Mouse (Mus musculus): ENCODE results near the gene Cdcp2. TPM values are rescaled to one million over a fixed set of nuclear protein-coding genes. Genes with fewer than 3 reads are reported as not detected.

Cdcp2 gene
- polyA plus RNA-seq (2015; fragmentation: Nextera tagmentation; extraction: Ambion mirVana) = not detected in 2 replicates

- Histone ChIP-seq H3K4me1 (peaks cover 15% of the 10 kb centered on the region), H3K9me3 (replicated peaks) (no peaks in the 10 kb centered on the region), H3K27ac (replicated peaks) (no peak within 1 kb of the TSS), H3K4me3 (replicated peaks) (no peak within 1 kb of the TSS), H3K36me3 (no peaks in the 10 kb centered on the region), H3K4me2 (no peak within 1 kb of the TSS), H3K27me3 (replicated peaks) (no peaks in the 10 kb centered on the region), H3K9ac (replicated peaks) (no peak within 1 kb of the TSS)
- 27% methylated on average over 16 of the region's 16 CpGs for WGBS
- no peak for ATAC-seq (ENCODE audit: low FRiP score)
Measured at GRCm38 (mm10) chr4:107096841-107097373, at the start of gene Cdcp2. TSS of gene Cdcp2 (plus strand) at chr4:107096891.

DNA sequence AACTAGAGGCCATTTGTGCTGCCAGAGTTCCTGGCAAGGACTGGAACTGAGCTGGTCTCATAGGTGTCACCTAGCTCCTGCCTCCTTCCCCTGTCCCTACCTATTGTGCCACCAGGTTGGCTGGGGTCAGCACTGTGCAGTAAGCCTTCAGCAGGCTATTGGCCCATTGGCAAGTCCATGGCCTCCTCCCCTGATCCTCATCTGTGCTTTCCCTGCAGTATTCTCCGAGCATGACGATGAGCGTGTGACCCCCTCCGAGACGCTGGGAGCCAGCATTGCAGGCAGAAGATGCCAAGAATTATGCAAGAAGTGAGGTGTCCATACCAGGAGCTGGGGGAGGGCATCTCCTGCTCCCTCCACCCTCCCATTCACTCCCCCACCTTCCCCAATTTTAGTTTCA is 48.9 kb upstream of the Cdcp2 start:
- Histone ChIP-seq H3K9me3 (replicated peaks) (no peaks in the 10 kb centered on the region), H3K27ac (replicated peaks) (no peak overlapping the region), H3K4me2 (no peak overlapping the region), H3K4me3 (replicated peaks) (no peak overlapping the region), H3K9ac (replicated peaks) (no peak overlapping the region), H3K36me3 (peaks cover 52% of the 10 kb centered on the region), H3K4me1 (0 out of 2 replicates have a peak, but pooled peaks cover under 1% of the 10 kb centered on the region), H3K27me3 (replicated peaks) (no peaks in the 10 kb centered on the region)
- ATAC-seq (ENCODE audit: low FRiP score) = no peak
- WGBS = 87% methylated on average over 5 of the region's 5 CpGs

DNA sequence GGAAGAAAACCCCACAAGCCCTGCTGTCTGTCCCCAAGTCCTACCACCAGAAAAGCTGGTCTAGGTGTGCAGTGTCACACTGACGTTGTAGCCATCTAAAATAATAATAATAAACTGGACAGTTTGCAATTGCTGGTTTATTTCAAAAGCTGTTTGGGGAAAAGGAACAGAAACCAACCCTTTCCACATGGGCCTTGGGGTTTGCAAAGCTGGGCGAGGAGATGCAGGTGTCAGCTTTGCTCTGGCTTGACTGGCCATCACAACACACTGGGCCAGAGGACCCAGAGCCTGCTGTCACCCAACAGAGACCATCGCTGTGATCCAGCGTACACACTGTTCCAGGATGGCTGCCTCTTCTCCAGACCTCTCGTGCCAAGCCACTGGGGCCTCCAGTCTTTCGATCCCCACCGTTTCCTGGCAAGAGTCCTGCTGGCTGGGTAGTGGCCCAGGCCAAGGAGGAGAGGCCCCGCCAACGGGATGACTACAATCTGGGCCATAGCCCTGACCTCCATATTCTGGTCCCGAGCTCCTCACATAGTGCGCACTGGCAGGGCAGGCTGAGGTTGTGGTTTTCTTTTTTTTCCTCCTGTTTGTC is 48.0 kb upstream of the Cdcp2 start:
- peaks cover 49% of the 10 kb centered on the region for H3K36me3 ChIP-seq
- no peak overlapping the region for H3K9ac ChIP-seq (replicated peaks)
- ATAC-seq (ENCODE audit: low FRiP score) = no peak
- H3K9me3 ChIP-seq (replicated peaks) = no peaks in the 10 kb centered on the region
- no peak overlapping the region for H3K4me3 ChIP-seq (replicated peaks)
- H3K27me3 ChIP-seq (replicated peaks) = no peaks in the 10 kb centered on the region
- H3K4me2 ChIP-seq = no peak overlapping the region
- whole genome bisulfite sequencing = 80% methylated on average over 11 of the region's 11 CpGs
- H3K27ac ChIP-seq (replicated peaks) = no peak overlapping the region
- 0 out of 2 replicates have a peak, but pooled peaks cover 3% of the 10 kb centered on the region for H3K4me1 ChIP-seq

- ATAC-seq (ENCODE audit: low FRiP score) = no peak
- Histone ChIP-seq H3K9me3 (replicated peaks) (no peaks in the 10 kb centered on the region), H3K27me3 (replicated peaks) (no peaks in the 10 kb centered on the region), H3K27ac (replicated peaks) (no peak overlapping the region), H3K4me2 (no peak overlapping the region), H3K9ac (replicated peaks) (no peak overlapping the region), H3K36me3 (peaks cover 34% of the 10 kb centered on the region), H3K4me3 (replicated peaks) (no peak overlapping the region), H3K4me1 (0 out of 2 replicates have a peak, but pooled peaks cover 3% of the 10 kb centered on the region)
- WGBS = 38% methylated on average over 4 of the region's 4 CpGs
Measured at GRCm38 (mm10) chr4:107051889-107052288, 44.8 kb upstream of the Cdcp2 start.

DNA sequence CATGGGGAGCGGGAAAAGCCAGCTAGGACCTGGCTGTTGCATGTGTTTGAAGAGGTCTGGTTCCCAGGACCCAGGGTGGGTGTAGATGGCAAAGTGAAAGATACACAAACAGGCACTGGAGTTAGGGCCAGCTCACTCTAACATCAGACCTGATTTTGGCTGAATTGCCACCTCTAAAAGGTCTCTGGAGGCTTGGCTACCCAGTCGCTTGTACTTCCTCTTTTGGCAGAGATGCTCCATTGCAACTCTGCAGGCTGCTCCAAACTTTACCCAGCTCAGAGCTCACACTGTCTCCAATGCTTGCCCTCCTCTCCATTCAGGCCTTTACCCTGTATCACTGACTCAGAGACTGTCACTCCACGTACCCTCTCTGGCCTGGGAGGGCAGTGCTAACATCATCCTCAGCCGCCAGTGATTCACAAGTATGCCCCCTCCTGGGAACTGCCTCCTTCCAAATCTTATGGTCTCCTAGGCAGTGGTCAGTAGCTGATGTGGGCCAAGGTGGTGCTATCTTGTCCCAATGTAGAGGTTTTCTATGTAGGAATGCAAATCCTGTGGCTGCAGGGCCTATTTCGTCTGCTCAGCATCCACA is 43.6 kb upstream of the Cdcp2 start:
- ATAC-seq (ENCODE audit: low FRiP score) = no peak
- H3K27ac ChIP-seq (replicated peaks) = no peak overlapping the region; the same call in 1 of the 2 replicates
- H3K4me3 ChIP-seq (replicated peaks) = no peak overlapping the region
- H3K4me2 ChIP-seq = no peak overlapping the region
- no peaks in the 10 kb centered on the region for H3K9me3 ChIP-seq (replicated peaks)
- H3K27me3 ChIP-seq (replicated peaks) = no peaks in the 10 kb centered on the region
- WGBS = 54% methylated on average over 5 of the region's 5 CpGs
- no peak overlapping the region for H3K9ac ChIP-seq (replicated peaks)
- 0 out of 2 replicates have a peak, but pooled peaks cover 3% of the 10 kb centered on the region for H3K4me1 ChIP-seq
- peaks cover 34% of the 10 kb centered on the region for H3K36me3 ChIP-seq

GRCm38 (mm10) chr4:107056088-107056487 is 40.6 kb upstream of the Cdcp2 start:
- H3K27ac ChIP-seq (replicated peaks) = no peak overlapping the region
- ATAC-seq (ENCODE audit: low FRiP score) = no peak
- no peak overlapping the region for H3K4me3 ChIP-seq (replicated peaks)
- H3K36me3 ChIP-seq = peaks cover 50% of the 10 kb centered on the region
- H3K9me3 ChIP-seq (replicated peaks) = no peaks in the 10 kb centered on the region
- no peak overlapping the region for H3K4me2 ChIP-seq
- H3K27me3 ChIP-seq (replicated peaks) = no peaks in the 10 kb centered on the region
- H3K9ac ChIP-seq (replicated peaks) = no peak overlapping the region
- 89% methylated on average over 3 of the region's 3 CpGs for WGBS
- 0 out of 2 replicates have a peak, but pooled peaks cover 3% of the 10 kb centered on the region for H3K4me1 ChIP-seq

- Histone ChIP-seq H3K4me2 (no peak overlapping the region), H3K36me3 (peaks cover 71% of the 10 kb centered on the region), H3K4me3 (replicated peaks) (no peak overlapping the region), H3K4me1 (no peaks in the 10 kb centered on the region), H3K9ac (replicated peaks) (no peak overlapping the region), H3K9me3 (replicated peaks) (no peaks in the 10 kb centered on the region), H3K27me3 (replicated peaks) (no peaks in the 10 kb centered on the region), H3K27ac (replicated peaks) (no peak overlapping the region)
- WGBS = 90% methylated on average over 5 of the region's 5 CpGs
- ATAC-seq (ENCODE audit: low FRiP score) = no peak
Measured at GRCm38 (mm10) chr4:107058346-107058745, 38.3 kb upstream of the Cdcp2 start.

DNA sequence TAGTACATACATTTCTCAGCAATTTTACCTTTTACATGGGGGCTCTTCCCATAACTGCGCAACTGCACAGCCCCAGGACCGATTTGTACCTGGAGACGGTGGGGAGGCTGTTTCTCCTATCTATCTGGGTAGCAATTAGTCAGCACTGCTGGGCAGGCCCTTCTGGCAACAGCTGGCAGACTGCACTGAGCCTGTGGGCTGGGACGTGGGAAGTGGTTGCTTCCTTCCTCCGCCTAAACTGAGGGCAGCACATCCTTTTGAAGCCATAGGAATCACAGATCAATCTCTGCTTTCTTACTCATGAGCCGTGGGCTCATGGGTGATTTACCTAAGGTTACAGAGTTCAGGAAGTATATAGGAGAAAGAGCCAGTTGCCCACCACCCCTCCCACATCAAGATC is 37.9 kb upstream of the Cdcp2 start:
- Histone ChIP-seq H3K4me2 (no peak overlapping the region), H3K36me3 (peaks cover 75% of the 10 kb centered on the region), H3K27me3 (replicated peaks) (no peaks in the 10 kb centered on the region), H3K27ac (replicated peaks) (no peak overlapping the region), H3K9me3 (replicated peaks) (no peaks in the 10 kb centered on the region), H3K9ac (replicated peaks) (no peak overlapping the region), H3K4me3 (replicated peaks) (no peak overlapping the region), H3K4me1 (no peaks in the 10 kb centered on the region)
- 81% methylated on average over 6 of the region's 6 CpGs for whole genome bisulfite sequencing
- no peak for ATAC-seq (ENCODE audit: low FRiP score)

DNA sequence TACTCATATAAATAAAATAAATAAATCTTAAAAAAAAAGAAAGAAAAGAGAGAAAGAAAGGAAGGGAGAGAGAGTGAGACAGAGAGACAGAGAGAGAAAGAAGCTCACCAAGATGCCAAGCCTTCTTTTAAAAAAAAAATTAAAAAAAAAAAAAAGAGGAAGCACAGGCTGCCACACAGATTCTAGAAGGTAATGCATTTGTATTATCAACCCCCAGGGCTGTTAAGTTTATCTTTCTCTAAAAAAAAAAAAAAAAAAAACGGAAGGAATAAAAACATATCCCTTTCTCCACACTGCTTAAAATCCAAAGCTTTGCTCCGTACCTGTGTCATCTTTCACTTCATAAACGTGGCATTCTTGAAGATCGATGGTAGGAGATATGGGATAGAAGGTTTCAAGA is 35.1 kb upstream of the Cdcp2 start:
- Histone ChIP-seq H3K27me3 (replicated peaks) (no peaks in the 10 kb centered on the region), H3K9me3 (replicated peaks) (no peaks in the 10 kb centered on the region), H3K4me2 (no peak overlapping the region), H3K4me3 (replicated peaks) (no peak overlapping the region), H3K36me3 (peaks cover 73% of the 10 kb centered on the region), H3K27ac (replicated peaks) (no peak overlapping the region), H3K9ac (replicated peaks) (no peak overlapping the region), H3K4me1 (peaks cover 11% of the 10 kb centered on the region)
- ATAC-seq (ENCODE audit: low FRiP score) = no peak
- 95% methylated on average over 4 of the region's 4 CpGs for WGBS

DNA sequence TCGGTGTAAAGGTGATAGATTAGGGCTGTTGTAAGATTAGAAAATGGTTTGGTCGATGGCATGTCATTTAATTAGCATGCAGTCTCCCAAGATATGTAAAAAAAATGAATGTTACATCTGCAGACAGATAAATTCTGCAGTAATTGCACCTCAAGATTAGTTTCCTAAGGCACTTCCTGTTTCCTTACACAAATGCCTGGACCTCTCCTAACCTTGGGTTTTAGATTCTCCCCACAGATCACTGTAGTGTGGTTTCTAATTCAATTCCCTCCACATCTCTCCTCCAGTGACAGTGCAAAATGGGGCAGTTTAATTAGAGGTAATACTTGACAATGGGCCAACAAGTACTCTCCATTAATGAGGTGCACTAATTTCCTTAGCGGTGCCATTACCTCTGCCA is 33.5 kb upstream of the Cdcp2 start:
- Histone ChIP-seq H3K4me1 (peaks cover 20% of the 10 kb centered on the region), H3K36me3 (peaks cover 59% of the 10 kb centered on the region), H3K4me3 (replicated peaks) (no peak overlapping the region), H3K4me2 (no peak overlapping the region), H3K9ac (replicated peaks) (no peak overlapping the region), H3K27ac (replicated peaks) (no peak overlapping the region), H3K27me3 (replicated peaks) (no peaks in the 10 kb centered on the region), H3K9me3 (replicated peaks) (no peaks in the 10 kb centered on the region)
- WGBS = 88% methylated on average over 3 of the region's 3 CpGs
- ATAC-seq (ENCODE audit: low FRiP score) = no peak

- Histone ChIP-seq H3K27ac (replicated peaks) (no peak overlapping the region), H3K9me3 (replicated peaks) (no peaks in the 10 kb centered on the region), H3K4me3 (replicated peaks) (no peak overlapping the region), H3K36me3 (peaks cover 48% of the 10 kb centered on the region), H3K9ac (replicated peaks) (no peak overlapping the region), H3K4me2 (no peak overlapping the region), H3K27me3 (replicated peaks) (no peaks in the 10 kb centered on the region), H3K4me1 (peaks cover 20% of the 10 kb centered on the region)
- WGBS = 96% methylated on average over 5 of the region's 5 CpGs
- ATAC-seq (ENCODE audit: low FRiP score) = no peak
Measured at GRCm38 (mm10) chr4:107064394-107065098, 32.1 kb upstream of the Cdcp2 start.
